Mouse (Mus musculus) Patski (cell line): Measurements from ENCODE around the gene Adam8. TPM values are rescaled to one million over a fixed set of nuclear protein-coding genes. Genes with fewer than 3 reads are reported as not detected.

Source experiments
- ATAC-seq: fragments of 100-300 bp; one replicate; pipeline ENCODE4 v1.8.0; 2021
- CTCF ChIA-PET: fragments of 350-600 bp; sonication (Branson Sonifier 250); formaldehyde crosslinking; loops from one replicate; lab custom pipeline; 2022; ENCODE audit warnings: inconsistent platforms; lab: Charles Lee
- POLR2A ChIA-PET: fragments of 350-600 bp; sonication (Branson Sonifier 250); formaldehyde crosslinking; loops from one replicate; lab custom pipeline; 2022; ENCODE audit warnings: antibody characterized with exemption, inconsistent platforms; lab: Charles Lee
- DNase-seq: peaks from one replicate; pipeline ENCODE4 v3.0.0-alpha.2; 2011; ENCODE audit warnings: low read depth, low spot score
- H3K27me3 ChIP-seq: fragments of 371-371 bp; one replicate; pipeline ENCODE4 v1.5.1; 2021
- CTCF ChIP-seq: fragments of 100-300 bp; IDR thresholded peaks from one replicate; pipeline ENCODE4 v1.5.1; 2021
- in situ Hi-C: fragments of 300-500 bp; cut with MboI; formaldehyde crosslinking; loops from 3 replicates; pipeline ENCODE4 v1.11.1; 2018; ENCODE audit warnings: low pct_unique_long_range_greater_than_20kb, mixed read lengths
- polyA plus RNA-seq: library from polyadenylated mRNA; unstranded; gene quantifications from one replicate; pipeline ENCODE4 v1.2.3, GENCODE M21; 2021

Gene Adam8
- polyA plus RNA-seq, 1 experiment from 2014 or later = 1.4 TPM

- DNase-seq = no peak
- no peak for TF ChIP-seq CTCF
- in situ Hi-C loops = no loop called here
- no peaks in the 10 kb centered on the region for H3K27me3 ChIP-seq
- no peak for ATAC-seq
- POLR2A ChIA-PET = no interaction called here
- CTCF ChIA-PET = no interaction called here
Observed at GRCm38 (mm10) chr7:139936705-139937104, 55.7 kb downstream of the Adam8 start.

DNA sequence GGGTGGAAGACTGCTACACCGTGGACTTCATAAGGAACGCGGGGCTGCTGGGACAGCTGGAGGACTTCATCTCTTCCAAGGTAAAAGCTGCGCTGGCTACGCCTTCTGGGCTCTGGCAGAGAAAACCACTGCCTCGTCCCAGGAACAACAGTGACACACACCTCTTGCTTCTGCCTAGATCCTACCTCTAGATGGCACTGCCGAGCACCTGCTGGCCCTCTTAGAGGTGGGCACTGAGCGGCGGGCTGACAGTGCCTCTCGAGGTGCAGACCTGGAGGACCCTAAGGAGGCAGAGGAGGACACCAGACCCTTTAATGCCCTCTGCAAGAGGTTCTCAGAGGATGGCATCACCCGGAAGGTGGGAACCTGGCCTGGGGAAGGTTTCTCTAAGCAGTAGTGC lies 61.6 kb downstream of the Adam8 start:
- ChIA-PET CTCF (interaction anchor here (1.1 kb wide), 1 partner anchor 69 kb away, joined by 3 read pairs; no protein-coding TSS in a partner anchor), POLR2A (no interaction called here)
- H3K27me3 ChIP-seq = no peaks in the 10 kb centered on the region
- DNase-seq (no peak), ATAC-seq (peak; percentile 73)
- TF ChIP-seq CTCF = no peak
- in situ Hi-C loops = no loop called here

Other genes with a start within 250 kb of the Adam8 start
- 55.9 TPM for gene Adgra1, start 158.4 kb downstream of the Adam8 start, polyA plus RNA-seq
- gene Kndc1, start 97.9 kb downstream of the Adam8 start, polyA plus RNA-seq = 0.54 TPM
- not detected for gene Utf1, start 48.8 kb downstream of the Adam8 start, polyA plus RNA-seq
- gene 6430531B16Rik, start 13.8 kb downstream of the Adam8 start, polyA plus RNA-seq = 0.18 TPM
- gene Zfp511, start 43.8 kb upstream of the Adam8 start, polyA plus RNA-seq = 28.8 TPM
- 29.2 TPM for gene Tubgcp2, start 44.1 kb upstream of the Adam8 start, polyA plus RNA-seq
- gene Msx3, start 56.5 kb upstream of the Adam8 start, polyA plus RNA-seq = not detected
- not detected for gene Caly, start 90.0 kb upstream of the Adam8 start, polyA plus RNA-seq
- gene Prap1, start 100.8 kb upstream of the Adam8 start, polyA plus RNA-seq = not detected
- 50.1 TPM for gene Fuom, start 109.9 kb upstream of the Adam8 start, polyA plus RNA-seq
- 9.8 TPM for gene Paox, start 123.2 kb upstream of the Adam8 start, polyA plus RNA-seq
- gene Echs1, start 123.9 kb upstream of the Adam8 start, polyA plus RNA-seq = 170 TPM
- gene Mtg1, start 145.0 kb upstream of the Adam8 start, polyA plus RNA-seq = 23.2 TPM
- 0.01 TPM for gene Sprn, start 162.3 kb upstream of the Adam8 start, polyA plus RNA-seq
- gene Olfr522, start 172.2 kb upstream of the Adam8 start, polyA plus RNA-seq = not detected
- not detected for gene Olfr523, start 180.7 kb upstream of the Adam8 start, polyA plus RNA-seq
- gene Olfr524, start 213.4 kb upstream of the Adam8 start, polyA plus RNA-seq = not detected
- gene Cd163l1, start 225.7 kb upstream of the Adam8 start, polyA plus RNA-seq = not detected